Mouse (Mus musculus): Measurements from ENCODE around the gene Krt25. TPM values are rescaled to one million over a fixed set of nuclear protein-coding genes. Genes with fewer than 3 reads are reported as not detected.

Gene Krt25
- polyA plus RNA-seq (2014; fragmentation: Nextera tagmentation; extraction: Ambion mirVana) = not detected in 2 replicates

- no peak for ATAC-seq (replicated peaks; ENCODE audit: low FRiP score)
- H3K27me3 ChIP-seq (ENCODE audit: control insufficient read depth, insufficient read depth, low read length) = no peaks in the 10 kb centered on the region
- no peak within 1 kb of the TSS for H3K27ac ChIP-seq (ENCODE audit: low read depth, low read length)
- no peak within 1 kb of the TSS for H3K4me3 ChIP-seq (ENCODE audit: low read depth, low read length)
- no peak within 1 kb of the TSS for H3K9ac ChIP-seq (ENCODE audit: low read length)
- H3K36me3 ChIP-seq (ENCODE audit: control insufficient read depth, insufficient read depth, low read length) = no peaks in the 10 kb centered on the region
- 93% methylated on average over 11 of the region's 11 CpGs for WGBS
- no peaks in the 10 kb centered on the region for H3K4me1 ChIP-seq (replicated peaks; ENCODE audit: control insufficient read depth, insufficient read depth, low read length)
- no peaks in the 10 kb centered on the region for H3K9me3 ChIP-seq (ENCODE audit: control insufficient read depth, low read length)
- no peak within 1 kb of the TSS for H3K4me2 ChIP-seq (ENCODE audit: low read depth, low read length, severe bottlenecking)
- DNase-seq (ENCODE audit: low spot score) = no peak
These were observed at the start of gene Krt25 for GRCm38 (mm10) chr11:99322851-99323250. Gene Krt25 (minus strand): TSS chr11:99322951.

DNA sequence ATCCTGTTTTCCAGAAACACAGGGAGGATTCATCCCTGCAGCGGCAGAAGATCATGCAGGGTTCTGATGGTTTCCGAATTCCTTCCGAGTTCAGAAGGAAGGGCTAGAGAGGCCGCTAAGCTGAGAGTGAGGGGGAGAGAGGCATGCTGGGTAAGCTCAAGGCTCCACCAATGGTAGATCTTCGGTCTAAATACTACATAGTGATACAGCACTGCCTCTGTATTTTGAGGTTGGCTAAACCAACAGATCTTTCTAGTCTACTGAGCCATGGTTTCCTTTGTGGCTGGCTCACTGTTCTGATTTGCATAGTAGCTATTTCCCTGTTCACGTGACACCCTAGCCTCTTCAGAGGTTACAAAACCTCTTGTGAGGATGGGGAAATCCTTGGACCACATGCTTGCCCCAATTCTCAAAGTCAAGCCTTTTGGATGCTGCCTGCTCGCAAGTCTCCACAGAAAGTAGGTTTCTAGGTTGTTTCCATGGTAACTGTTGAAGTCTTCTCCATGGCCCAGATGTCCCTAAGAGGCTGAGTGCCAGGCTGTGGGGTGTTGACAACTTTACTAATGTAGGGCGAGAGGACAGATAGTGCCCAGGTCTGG lies 47.2 kb upstream of the Krt25 start:
- Histone ChIP-seq H3K27ac (ENCODE audit: low read depth, low read length) (no peak overlapping the region), H3K9me3 (ENCODE audit: control insufficient read depth, low read length) (no peaks in the 10 kb centered on the region), H3K4me1 (replicated peaks; ENCODE audit: control insufficient read depth, insufficient read depth, low read length) (no peaks in the 10 kb centered on the region), H3K27me3 (ENCODE audit: control insufficient read depth, insufficient read depth, low read length) (no peaks in the 10 kb centered on the region), H3K4me2 (ENCODE audit: low read depth, low read length, severe bottlenecking) (no peak overlapping the region), H3K36me3 (ENCODE audit: control insufficient read depth, insufficient read depth, low read length) (no peaks in the 10 kb centered on the region), H3K9ac (ENCODE audit: low read length) (no peak overlapping the region), H3K4me3 (ENCODE audit: low read depth, low read length) (no peak overlapping the region)
- ATAC-seq (replicated peaks; ENCODE audit: low FRiP score) (no peak), DNase-seq (ENCODE audit: low spot score) (no peak)
- WGBS = 90% methylated on average over 8 of the region's 8 CpGs

DNA sequence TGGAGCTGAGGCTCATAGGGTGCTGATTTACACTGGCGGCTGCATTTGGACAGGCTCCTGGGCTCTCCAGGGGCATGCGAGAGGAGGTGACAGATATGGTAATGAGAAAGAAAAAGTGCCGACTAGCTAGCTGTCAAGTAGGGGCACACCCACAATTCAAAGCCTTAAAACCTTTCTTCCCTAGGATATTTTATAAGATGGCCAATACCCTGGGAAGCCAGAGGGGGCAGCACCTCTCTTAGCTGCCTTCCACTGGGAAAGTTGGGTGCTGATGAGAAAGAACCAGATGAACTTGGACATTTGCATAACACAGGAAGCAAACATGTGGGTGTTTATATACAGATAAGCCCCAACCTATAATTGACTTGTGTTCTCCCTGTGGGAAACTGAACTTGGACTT lies 46.5 kb upstream of the Krt25 start:
- Histone ChIP-seq H3K4me1 (replicated peaks; ENCODE audit: control insufficient read depth, insufficient read depth, low read length) (no peaks in the 10 kb centered on the region), H3K9ac (ENCODE audit: low read length) (no peak overlapping the region), H3K9me3 (ENCODE audit: control insufficient read depth, low read length) (no peaks in the 10 kb centered on the region), H3K36me3 (ENCODE audit: control insufficient read depth, insufficient read depth, low read length) (no peaks in the 10 kb centered on the region), H3K4me2 (ENCODE audit: low read depth, low read length, severe bottlenecking) (no peak overlapping the region), H3K27ac (ENCODE audit: low read depth, low read length) (no peak overlapping the region), H3K27me3 (ENCODE audit: control insufficient read depth, insufficient read depth, low read length) (no peaks in the 10 kb centered on the region), H3K4me3 (ENCODE audit: low read depth, low read length) (no peak overlapping the region)
- DNase-seq (ENCODE audit: low spot score) (peak; percentile 54), ATAC-seq (replicated peaks; ENCODE audit: low FRiP score) (no peak)
- 30% methylated on average over 3 of the region's 3 CpGs for WGBS

DNA sequence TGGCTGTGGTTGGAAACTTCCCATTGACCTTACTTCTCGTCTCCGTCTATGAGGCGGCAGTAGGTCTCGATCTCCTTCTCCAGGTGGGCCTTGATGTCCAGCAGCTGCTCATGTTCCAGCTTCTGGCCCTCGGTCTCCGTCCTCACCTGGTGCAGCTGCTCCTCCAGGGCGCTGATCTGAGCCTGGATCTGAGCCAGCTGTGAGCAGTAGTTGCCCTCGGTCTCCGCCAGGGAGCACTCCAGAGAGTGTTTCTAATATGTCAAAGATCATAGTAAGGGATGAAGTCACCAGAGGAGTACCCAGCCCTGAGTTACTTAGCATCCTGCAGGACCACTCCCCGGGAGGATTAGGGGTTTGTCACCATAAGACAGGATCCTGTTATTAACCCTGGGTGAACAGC lies 44.0 kb upstream of the Krt25 start:
- no peak overlapping the region for H3K9ac ChIP-seq (ENCODE audit: low read length)
- H3K36me3 ChIP-seq (ENCODE audit: control insufficient read depth, insufficient read depth, low read length) = no peaks in the 10 kb centered on the region
- H3K27ac ChIP-seq (ENCODE audit: low read depth, low read length) = no peak overlapping the region
- H3K4me2 ChIP-seq (ENCODE audit: low read depth, low read length, severe bottlenecking) = no peak overlapping the region
- DNase-seq (ENCODE audit: low spot score) = peak; percentile 53
- H3K9me3 ChIP-seq (ENCODE audit: control insufficient read depth, low read length) = no peaks in the 10 kb centered on the region
- no peaks in the 10 kb centered on the region for H3K27me3 ChIP-seq (ENCODE audit: control insufficient read depth, insufficient read depth, low read length)
- no peak overlapping the region for H3K4me3 ChIP-seq (ENCODE audit: low read depth, low read length)
- H3K4me1 ChIP-seq (replicated peaks; ENCODE audit: control insufficient read depth, insufficient read depth, low read length) = no peaks in the 10 kb centered on the region
- ATAC-seq (replicated peaks; ENCODE audit: low FRiP score) = no peak
- 54% methylated on average over 10 of the region's 10 CpGs for WGBS

- Histone ChIP-seq H3K27me3 (ENCODE audit: control insufficient read depth, insufficient read depth, low read length) (no peaks in the 10 kb centered on the region), H3K36me3 (ENCODE audit: control insufficient read depth, insufficient read depth, low read length) (no peaks in the 10 kb centered on the region), H3K9ac (ENCODE audit: low read length) (no peak overlapping the region), H3K4me1 (replicated peaks; ENCODE audit: control insufficient read depth, insufficient read depth, low read length) (no peaks in the 10 kb centered on the region), H3K9me3 (ENCODE audit: control insufficient read depth, low read length) (no peaks in the 10 kb centered on the region), H3K4me3 (ENCODE audit: low read depth, low read length) (no peak overlapping the region), H3K27ac (ENCODE audit: low read depth, low read length) (no peak overlapping the region), H3K4me2 (ENCODE audit: low read depth, low read length, severe bottlenecking) (no peak overlapping the region)
- WGBS = 33% methylated on average over 9 of the region's 9 CpGs
- ATAC-seq (replicated peaks; ENCODE audit: low FRiP score) (no peak), DNase-seq (ENCODE audit: low spot score) (peak; percentile 66)
These were observed 41.7 kb upstream of the Krt25 start for GRCm38 (mm10) chr11:99364412-99364811.

DNA sequence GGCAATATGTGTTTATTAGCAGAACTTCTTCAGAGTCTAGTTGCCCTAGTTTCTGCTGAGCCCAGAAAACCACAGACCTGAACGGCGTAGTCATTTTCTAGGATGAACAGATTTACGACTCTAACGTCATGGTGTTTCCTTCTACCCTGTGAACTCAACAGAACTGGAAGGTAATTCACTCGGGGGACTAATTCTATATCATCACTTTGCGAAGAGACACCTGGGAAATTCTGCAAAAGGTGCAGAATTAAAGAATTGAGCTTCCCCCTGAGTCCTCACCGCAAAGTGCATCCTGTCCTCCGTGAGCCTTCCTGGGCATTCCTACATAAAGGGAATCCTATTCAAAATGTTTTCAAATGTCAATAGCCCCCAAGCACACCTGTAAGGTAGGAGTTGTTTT lies 38.7 kb upstream of the Krt25 start:
- no peak for DNase-seq (ENCODE audit: low spot score)
- no peak for ATAC-seq (replicated peaks; ENCODE audit: low FRiP score)
- 94% methylated on average over 8 of the region's 8 CpGs for WGBS
- Histone ChIP-seq H3K27me3 (ENCODE audit: control insufficient read depth, insufficient read depth, low read length) (no peaks in the 10 kb centered on the region), H3K36me3 (ENCODE audit: control insufficient read depth, insufficient read depth, low read length) (no peaks in the 10 kb centered on the region), H3K27ac (ENCODE audit: low read depth, low read length) (no peak overlapping the region), H3K4me2 (ENCODE audit: low read depth, low read length, severe bottlenecking) (no peak overlapping the region), H3K9me3 (ENCODE audit: control insufficient read depth, low read length) (no peaks in the 10 kb centered on the region), H3K4me1 (replicated peaks; ENCODE audit: control insufficient read depth, insufficient read depth, low read length) (no peaks in the 10 kb centered on the region), H3K4me3 (ENCODE audit: low read depth, low read length) (no peak overlapping the region), H3K9ac (ENCODE audit: low read length) (no peak overlapping the region)

DNA sequence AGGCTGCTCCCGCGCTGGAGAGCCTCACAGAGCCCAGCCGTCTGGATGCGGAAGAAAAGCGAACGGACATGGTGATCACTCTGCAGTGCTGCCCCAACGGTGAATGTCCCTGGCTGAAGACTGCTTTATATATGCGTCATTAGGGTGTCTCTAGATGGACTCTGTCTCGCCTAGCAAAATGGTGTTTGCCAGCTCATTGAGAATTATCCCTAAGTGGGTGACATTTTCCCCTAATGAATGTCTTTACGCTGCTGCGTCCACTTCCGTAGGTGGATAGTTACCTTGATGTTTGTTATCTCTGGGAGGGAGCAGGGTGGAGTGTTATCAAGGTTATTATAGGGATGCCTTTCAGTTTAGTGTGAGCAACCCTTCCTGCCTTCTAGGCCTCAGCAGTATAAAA lies 28.3 kb upstream of the Krt25 start, which contains the start of gene Krt27:
Krt27 (minus strand) TSS at position 101 of the 400 bp plus-strand sequence.
- Histone ChIP-seq H3K27me3 (ENCODE audit: control insufficient read depth, insufficient read depth, low read length) (no peaks in the 10 kb centered on the region), H3K4me3 (ENCODE audit: low read depth, low read length) (no peak within 1 kb of the TSS), H3K27ac (ENCODE audit: low read depth, low read length) (no peak within 1 kb of the TSS), H3K9ac (ENCODE audit: low read length) (no peak within 1 kb of the TSS), H3K36me3 (ENCODE audit: control insufficient read depth, insufficient read depth, low read length) (no peaks in the 10 kb centered on the region), H3K4me2 (ENCODE audit: low read depth, low read length, severe bottlenecking) (no peak within 1 kb of the TSS), H3K4me1 (replicated peaks; ENCODE audit: control insufficient read depth, insufficient read depth, low read length) (no peaks in the 10 kb centered on the region), H3K9me3 (ENCODE audit: control insufficient read depth, low read length) (no peaks in the 10 kb centered on the region)
- WGBS = 85% methylated on average over 12 of the region's 12 CpGs
- no peak for ATAC-seq (replicated peaks; ENCODE audit: low FRiP score)
- no peak for DNase-seq (ENCODE audit: low spot score)

- 48% methylated on average over 11 of the region's 11 CpGs for WGBS
- Histone ChIP-seq H3K36me3 (ENCODE audit: control insufficient read depth, insufficient read depth, low read length) (no peaks in the 10 kb centered on the region), H3K9ac (ENCODE audit: low read length) (no peak overlapping the region), H3K4me2 (ENCODE audit: low read depth, low read length, severe bottlenecking) (no peak overlapping the region), H3K4me1 (replicated peaks; ENCODE audit: control insufficient read depth, insufficient read depth, low read length) (no peaks in the 10 kb centered on the region; the same call in 1 of the 2 replicates), H3K27me3 (ENCODE audit: control insufficient read depth, insufficient read depth, low read length) (no peaks in the 10 kb centered on the region), H3K27ac (ENCODE audit: low read depth, low read length) (no peak overlapping the region), H3K9me3 (ENCODE audit: control insufficient read depth, low read length) (no peaks in the 10 kb centered on the region), H3K4me3 (ENCODE audit: low read depth, low read length) (no peak overlapping the region)
- no peak for ATAC-seq (replicated peaks; ENCODE audit: low FRiP score)
- DNase-seq (ENCODE audit: low spot score) = no peak
These were observed 16.6 kb upstream of the Krt25 start for GRCm38 (mm10) chr11:99339299-99339847.

DNA sequence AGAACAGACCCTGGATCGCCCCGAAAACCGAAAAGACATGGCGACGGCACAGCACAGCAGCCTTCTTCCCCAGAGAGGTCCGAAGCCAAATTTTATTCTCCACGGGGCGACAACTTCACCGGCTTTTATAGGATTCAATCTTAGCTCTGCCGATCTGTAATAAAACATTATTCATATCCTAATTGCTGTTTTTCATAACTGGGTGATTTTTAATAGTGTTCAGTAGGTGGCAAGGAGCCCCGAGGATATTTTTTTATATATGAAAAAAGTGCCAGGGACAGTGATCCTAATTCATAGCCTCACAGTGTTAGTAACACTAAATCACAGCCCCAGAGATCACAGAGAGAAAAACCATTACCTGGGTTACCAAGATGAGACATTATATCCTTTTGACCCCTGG lies 15.1 kb upstream of the Krt25 start, which contains the start of gene Krt26:
Krt26 (minus strand) TSS at position 101 of the 400 bp plus-strand sequence.
- no peaks in the 10 kb centered on the region; the same call in 1 of the 2 replicates for H3K4me1 ChIP-seq (replicated peaks; ENCODE audit: control insufficient read depth, insufficient read depth, low read length)
- no peak within 1 kb of the TSS for H3K4me3 ChIP-seq (ENCODE audit: low read depth, low read length)
- 95% methylated on average over 11 of the region's 11 CpGs for WGBS
- H3K9me3 ChIP-seq (ENCODE audit: control insufficient read depth, low read length) = no peaks in the 10 kb centered on the region
- H3K27me3 ChIP-seq (ENCODE audit: control insufficient read depth, insufficient read depth, low read length) = no peaks in the 10 kb centered on the region
- H3K4me2 ChIP-seq (ENCODE audit: low read depth, low read length, severe bottlenecking) = no peak within 1 kb of the TSS
- H3K36me3 ChIP-seq (ENCODE audit: control insufficient read depth, insufficient read depth, low read length) = no peaks in the 10 kb centered on the region
- no peak for DNase-seq (ENCODE audit: low spot score)
- no peak within 1 kb of the TSS for H3K27ac ChIP-seq (ENCODE audit: low read depth, low read length)
- no peak within 1 kb of the TSS for H3K9ac ChIP-seq (ENCODE audit: low read length)
- no peak for ATAC-seq (replicated peaks; ENCODE audit: low FRiP score)
